Mouse (Mus musculus): ENCODE data around the gene Aldh16a1.
A peak's percentile ranks its signal among the peaks of the same experiment; 100 is the strongest.

Gene Aldh16a1

GRCm38 (mm10) chr7:45131850-45132249, 22.5 kb downstream of the Aldh16a1 start:
- peak; percentile 50 for DNase-seq

- DNase-seq: peak; percentile 65
Measured at GRCm38 (mm10) chr7:45129776-45130512, 24.4 kb downstream of the Aldh16a1 start.

GRCm38 (mm10) chr7:45129318-45129717, 25.1 kb downstream of the Aldh16a1 start:
- DNase-seq: no peak

- peak; percentile 100 for DNase-seq
Measured at GRCm38 (mm10) chr7:45128624-45129246, 25.6 kb downstream of the Aldh16a1 start, which contains the start of gene Rpl13a. Gene Rpl13a (minus strand): TSS chr7:45128761.

GRCm38 (mm10) chr7:45127700-45128224, 26.6 kb downstream of the Aldh16a1 start:
- DNase-seq: no peak

GRCm38 (mm10) chr7:45126844-45127699, 27.3 kb downstream of the Aldh16a1 start:
- DNase-seq: peak; percentile 49

GRCm38 (mm10) chr7:45126147-45126843, 28.1 kb downstream of the Aldh16a1 start:
- peak; percentile 54 for DNase-seq

GRCm38 (mm10) chr7:45125649-45126048, 28.7 kb downstream of the Aldh16a1 start:
- DNase-seq: peak; percentile 46

- DNase-seq: no peak
Measured at GRCm38 (mm10) chr7:45125144-45125600, 29.2 kb downstream of the Aldh16a1 start.

GRCm38 (mm10) chr7:45124224-45125143, 29.9 kb downstream of the Aldh16a1 start, which contains the start of gene Rps11:
Gene Rps11 (minus strand): TSS chr7:45124439.
- peak; percentile 99 for DNase-seq

- peak; percentile 41 for DNase-seq
Measured at GRCm38 (mm10) chr7:45123186-45123570, 31.2 kb downstream of the Aldh16a1 start.

- peak; percentile 46 for DNase-seq
Measured at GRCm38 (mm10) chr7:45122561-45123185, 31.7 kb downstream of the Aldh16a1 start.

GRCm38 (mm10) chr7:45121966-45122365, 32.4 kb downstream of the Aldh16a1 start:
- DNase-seq: peak; percentile 41

GRCm38 (mm10) chr7:45121404-45121803, 33.0 kb downstream of the Aldh16a1 start:
- peak; percentile 52 for DNase-seq

- DNase-seq: no peak
Measured at GRCm38 (mm10) chr7:45119780-45120709, 34.3 kb downstream of the Aldh16a1 start.

GRCm38 (mm10) chr7:45118336-45118735, 36.0 kb downstream of the Aldh16a1 start:
- no peak for DNase-seq

- no peak for DNase-seq
Measured at GRCm38 (mm10) chr7:45117566-45117965, 36.8 kb downstream of the Aldh16a1 start.

- no peak for DNase-seq
Measured at GRCm38 (mm10) chr7:45113476-45113875, 40.9 kb downstream of the Aldh16a1 start.

- DNase-seq: no peak
Measured at GRCm38 (mm10) chr7:45112529-45112928, 41.9 kb downstream of the Aldh16a1 start.

All from cerebellum, adult 11-12 months (tissue).